Mouse (Mus musculus) macrophage (primary cell): ENCODE data around the gene Car2. TPM values are rescaled to one million over a fixed set of nuclear protein-coding genes. Genes with fewer than 3 reads are reported as not detected.

Source experiments
- H3K27ac ChIP-seq: fragments of 350-480 bp; formaldehyde crosslinking; 2 replicates; pipeline ENCODE4 v1.9.0; 2021
- H3K36me3 ChIP-seq: fragments of 350-480 bp; formaldehyde crosslinking; 2 replicates; pipeline ENCODE4 v1.9.0; 2021; ENCODE audit errors: inconsistent target
- H3K4me3 ChIP-seq: fragments of 350-480 bp; formaldehyde crosslinking; 2 replicates; pipeline ENCODE4 v1.9.0; 2021; ENCODE audit errors: inconsistent target
- H3K79me2 ChIP-seq: fragments of 350-480 bp; formaldehyde crosslinking; 2 replicates; pipeline ENCODE4 v1.9.0; 2021; ENCODE audit errors: inconsistent target
- WGBS: methylation state at CpG from one replicate; pipeline ENCODE4 v1.1.7; 2026; ENCODE audit warnings: inconsistent platforms; ENCODE audit not compliant: missing documents; 5-methylcytosine and 5-hydroxymethylcytosine counted together
- polyA plus RNA-seq: library from polyadenylated mRNA; stranded (reverse); fragments of 250-400 nt; gene quantifications from 3 replicates; pipeline ENCODE4 v1.2.4, GENCODE M21; 2018; ENCODE audit warnings: inconsistent platforms

Car2 gene
- polyA plus RNA-seq, 1 experiment from 2014 or later, result 0.23 TPM

DNA sequence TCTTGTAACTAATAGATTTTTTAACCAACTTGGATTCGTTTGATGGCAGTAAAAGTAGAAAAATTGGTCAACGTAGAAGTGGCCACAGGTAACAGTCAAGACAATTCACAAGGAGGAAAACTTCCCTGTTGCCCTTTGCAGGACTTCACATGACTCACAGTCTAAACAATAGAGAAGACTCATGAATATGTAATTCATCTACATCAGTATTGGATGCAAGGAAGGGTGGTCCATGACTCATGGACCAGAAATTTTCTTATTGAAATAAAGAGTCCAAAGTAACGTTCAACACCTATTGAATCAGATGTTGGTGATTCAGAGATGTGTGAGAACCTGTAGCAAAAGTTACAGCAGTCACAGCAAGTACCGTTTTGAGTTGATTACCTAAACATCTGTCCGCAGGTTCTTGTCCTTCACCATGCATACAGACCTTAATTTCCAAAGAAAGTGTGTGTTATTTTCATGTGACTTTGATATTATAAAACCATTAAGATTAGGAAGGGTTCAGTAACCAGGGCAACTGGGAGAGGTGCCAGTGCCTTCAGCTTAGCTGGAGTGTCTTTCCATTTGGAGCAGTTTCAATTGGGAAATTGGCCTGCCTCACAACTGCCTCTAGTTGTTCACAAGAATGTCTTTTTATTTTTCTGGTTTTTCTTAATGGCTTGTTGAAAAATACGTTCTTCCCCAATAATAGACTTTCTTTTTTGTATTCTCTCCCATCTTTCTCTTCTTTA, 62.2 kb downstream of the Car2 start:
- Histone ChIP-seq H3K36me3 (no peaks in the 10 kb centered on the region), H3K4me3 (no peak overlapping the region), H3K27ac (no peak overlapping the region), H3K79me2 (no peaks in the 10 kb centered on the region)
- WGBS, result 87% methylated on average over 6 of the region's 6 CpGs

DNA sequence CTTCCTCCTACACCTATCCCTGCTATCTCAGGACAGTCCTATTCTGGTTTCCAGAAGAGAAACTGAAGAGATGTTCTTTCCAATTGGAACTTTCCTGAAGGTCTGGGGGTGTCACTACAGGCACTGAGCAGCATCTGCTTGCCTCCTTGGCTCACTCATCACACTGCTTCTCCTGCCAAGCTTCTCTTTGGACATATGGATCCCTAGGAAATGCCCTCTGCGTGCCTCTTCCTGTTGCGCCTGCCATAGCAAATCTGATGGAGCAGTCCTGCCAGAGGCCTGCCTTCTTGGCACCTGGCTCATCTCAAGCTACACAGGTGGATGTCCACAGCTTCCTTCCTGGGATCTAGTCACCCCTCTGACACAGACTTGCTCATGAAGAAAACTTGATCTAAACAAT, 64.0 kb downstream of the Car2 start:
- H3K79me2 ChIP-seq, result no peaks in the 10 kb centered on the region
- no peak overlapping the region for H3K4me3 ChIP-seq
- no peaks in the 10 kb centered on the region for H3K36me3 ChIP-seq
- 79% methylated on average over 2 of the region's 2 CpGs for WGBS
- no peak overlapping the region for H3K27ac ChIP-seq

Other genes starting within 250 kb of the Car2 start
- 33.8 to 35.7 TPM (median 34.8 TPM) in 3 replicates for gene Car13, start 244.5 kb upstream of the Car2 start, polyA plus RNA-seq
- not detected in 3 replicates for gene Car1, start 77.9 kb upstream of the Car2 start, polyA plus RNA-seq
- not detected in 3 replicates for gene Car3, start 22.8 kb upstream of the Car2 start, polyA plus RNA-seq